Mouse (Mus musculus): ENCODE results near the gene Gm10256.
"Not testable (repeated sequence)": the region's sequence is repeated elsewhere in the genome, so short reads cannot be mapped to it uniquely, and the experiment has no call there.

Gene Gm10256

DNA sequence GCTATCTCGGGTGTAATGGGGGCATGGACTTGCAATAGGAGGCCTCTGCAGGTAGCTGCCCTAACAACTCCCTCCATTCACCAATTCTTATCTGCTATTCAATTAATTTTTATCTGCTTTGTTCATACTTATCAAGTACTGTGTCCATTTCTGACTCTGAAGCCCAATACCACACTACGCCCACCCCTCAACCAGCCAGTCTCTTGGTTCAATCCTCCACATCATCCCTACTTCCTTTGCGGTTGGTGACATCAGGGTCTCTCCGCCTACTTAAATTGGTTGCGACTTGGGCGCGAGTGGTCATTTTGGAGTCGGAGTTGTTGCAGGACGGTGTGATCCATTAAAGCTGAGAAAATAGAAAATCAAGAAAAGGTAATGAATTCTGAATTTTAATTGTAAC is at the start of gene Gm10256, which contains the start of gene Rbmy:
Gene Gm10256 (plus strand): TSS at position 320 of the 400 bp plus-strand sequence.
Gene Rbmy (plus strand): TSS at position 301 of the 400 bp plus-strand sequence.
- DNase-seq (ENCODE audit: low spot score): not testable (repeated sequence)

DNA sequence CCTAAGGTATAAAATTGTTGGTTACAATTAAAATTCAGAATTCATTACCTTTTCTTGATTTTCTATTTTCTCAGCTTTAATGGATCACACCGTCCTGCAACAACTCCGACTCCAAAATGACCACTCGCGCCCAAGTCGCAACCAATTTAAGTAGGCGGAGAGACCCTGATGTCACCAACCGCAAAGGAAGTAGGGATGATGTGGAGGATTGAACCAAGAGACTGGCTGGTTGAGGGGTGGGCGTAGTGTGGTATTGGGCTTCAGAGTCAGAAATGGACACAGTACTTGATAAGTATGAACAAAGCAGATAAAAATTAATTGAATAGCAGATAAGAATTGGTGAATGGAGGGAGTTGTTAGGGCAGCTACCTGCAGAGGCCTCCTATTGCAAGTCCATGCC is 34.4 kb upstream of the Gm10256 start, which contains the start of gene Gm4064:
Gene Gm4064 (minus strand): TSS at position 101 of the 400 bp plus-strand sequence.
- DNase-seq (ENCODE audit: low spot score): not testable (repeated sequence)

DNA sequence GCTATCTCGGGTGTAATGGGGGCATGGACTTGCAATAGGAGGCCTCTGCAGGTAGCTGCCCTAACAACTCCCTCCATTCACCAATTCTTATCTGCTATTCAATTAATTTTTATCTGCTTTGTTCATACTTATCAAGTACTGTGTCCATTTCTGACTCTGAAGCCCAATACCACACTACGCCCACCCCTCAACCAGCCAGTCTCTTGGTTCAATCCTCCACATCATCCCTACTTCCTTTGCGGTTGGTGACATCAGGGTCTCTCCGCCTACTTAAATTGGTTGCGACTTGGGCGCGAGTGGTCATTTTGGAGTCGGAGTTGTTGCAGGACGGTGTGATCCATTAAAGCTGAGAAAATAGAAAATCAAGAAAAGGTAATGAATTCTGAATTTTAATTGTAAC is 70.2 kb downstream of the Gm10256 start, which contains the start of gene Gm10352:
Gene Gm10352 (plus strand): TSS at position 301 of the 400 bp plus-strand sequence.
- not testable (repeated sequence) for DNase-seq (ENCODE audit: low spot score)

Data from c-Kit-positive CD71-positive TER-119-positive erythroid progenitor cells, embryonic 14.5 days (primary cell).